Mouse (Mus musculus) heart, postnatal 4 days (tissue): ENCODE measurements around the gene Ccdc170. TPM values are rescaled to one million over a fixed set of nuclear protein-coding genes. Genes with fewer than 3 reads are reported as not detected.
"Not testable (repeated sequence)": the region's sequence is repeated elsewhere in the genome, so short reads cannot be mapped to it uniquely, and the experiment has no call there.

ENCODE experiments used
- DNase-seq: peaks from one replicate; pipeline ENCODE4 v3.0.0; 2021
- total RNA-seq, 2 experiments: library from RNA; stranded (reverse); gene quantifications; 2 replicates each; pipeline ENCODE4 v1.2.3; 2021

Gene Ccdc170
- total RNA-seq, 2 experiments from 2014 or later, result 0.19 to 0.23 TPM

DNA sequence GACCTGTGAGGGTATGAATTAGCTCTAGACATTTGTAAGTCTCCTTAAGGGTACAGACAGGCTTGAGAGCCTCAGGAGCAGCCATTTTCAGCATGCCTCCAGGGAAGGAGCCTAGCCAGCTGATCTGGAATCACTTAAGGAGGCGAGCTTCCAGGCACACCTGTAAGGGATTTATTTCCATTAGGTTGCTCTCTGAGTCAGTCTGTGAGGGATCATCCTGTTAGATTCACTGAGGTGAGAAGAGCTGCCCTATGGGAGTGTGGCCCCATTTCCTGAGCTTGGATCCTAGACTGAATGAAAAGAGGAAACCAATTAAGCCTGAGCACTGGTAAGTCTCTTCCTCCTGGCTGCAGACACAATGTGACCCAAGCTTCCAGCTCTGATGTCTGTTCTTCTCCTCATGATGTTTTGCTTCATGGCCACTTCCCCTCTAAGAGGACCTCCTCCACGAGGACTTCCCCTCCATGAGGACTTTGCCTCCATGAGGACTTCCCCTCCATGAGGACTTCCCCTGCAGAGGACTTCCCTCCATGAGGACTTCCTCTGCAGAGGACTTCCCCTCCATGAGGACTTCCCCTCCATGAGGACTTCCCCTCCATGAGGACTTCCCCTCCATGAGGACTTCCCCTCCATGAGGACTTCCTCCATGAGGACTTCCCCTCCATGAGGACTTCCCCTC lies 118.6 kb downstream of the Ccdc170 start:
- no peak for DNase-seq

DNA sequence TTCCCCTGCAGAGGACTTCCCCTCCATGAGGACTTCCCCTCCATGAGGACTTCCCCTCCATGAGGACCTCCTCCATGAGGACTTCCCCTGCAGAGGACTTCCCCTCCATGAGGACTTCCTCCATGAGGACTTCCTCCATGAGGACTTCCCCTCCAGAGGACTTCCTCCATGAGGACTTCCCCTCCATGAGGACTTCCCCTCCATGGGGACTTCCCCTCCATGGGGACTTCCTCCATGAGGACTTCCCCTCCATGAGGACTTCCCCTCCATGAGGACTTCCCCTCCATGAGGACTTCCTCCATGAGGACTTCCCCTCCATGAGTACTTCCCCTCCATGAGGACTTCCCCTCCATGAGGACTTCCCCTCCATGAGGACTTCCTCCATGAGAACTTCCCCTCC lies 119.3 kb downstream of the Ccdc170 start:
- not testable (repeated sequence) for DNase-seq

DNA sequence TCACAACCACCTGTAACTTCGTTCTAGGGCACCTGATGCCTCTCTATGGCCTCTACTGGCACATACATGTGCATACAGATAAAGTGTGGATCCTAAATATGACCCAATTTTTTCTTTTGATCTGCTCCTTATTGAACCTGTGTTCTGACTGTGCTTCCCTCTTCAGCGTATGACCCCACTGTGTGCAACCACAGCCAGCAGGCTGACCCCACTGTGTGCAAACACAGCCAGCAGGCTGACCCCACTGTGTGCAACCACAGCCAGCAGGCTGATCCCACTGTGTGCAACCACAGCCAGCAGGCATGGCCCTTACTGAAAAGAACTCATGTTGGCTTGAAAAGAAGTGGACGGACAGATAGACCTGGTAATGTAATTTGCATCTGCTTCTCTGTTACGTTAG lies 120.2 kb downstream of the Ccdc170 start:
- no peak for DNase-seq

DNA sequence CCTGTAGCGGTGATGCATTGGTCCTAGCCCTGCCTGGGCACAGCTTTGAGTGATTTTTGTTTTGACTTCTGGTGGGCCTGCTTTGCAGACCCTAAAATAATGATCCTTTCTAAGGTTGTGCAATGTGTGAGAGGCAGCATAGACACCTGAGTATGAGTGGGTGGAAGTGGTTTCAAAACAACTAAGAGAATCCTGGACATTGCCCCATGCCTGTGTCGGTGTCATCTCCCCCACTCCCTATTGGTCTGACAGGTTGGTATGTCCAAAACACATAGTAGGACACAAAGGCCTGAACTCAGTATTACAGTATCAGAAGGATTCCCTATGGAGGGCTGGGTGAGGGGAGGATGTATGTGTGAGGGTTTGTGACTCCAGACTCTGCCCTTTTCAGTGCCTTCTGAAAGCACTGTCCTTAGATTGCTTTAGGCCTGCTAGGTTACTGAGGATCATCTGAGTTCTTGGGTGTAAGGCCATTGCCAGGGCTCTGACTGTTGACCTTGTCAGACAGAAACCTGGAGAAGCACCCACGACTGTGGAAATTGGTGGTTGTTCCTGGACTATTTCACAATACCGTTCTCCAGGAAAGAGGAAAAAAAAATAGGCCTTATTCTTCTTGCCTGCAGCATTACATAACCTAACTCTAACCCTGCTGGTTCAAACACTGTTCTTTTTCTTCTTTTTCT lies 122.4 kb downstream of the Ccdc170 start:
- no peak for DNase-seq

DNA sequence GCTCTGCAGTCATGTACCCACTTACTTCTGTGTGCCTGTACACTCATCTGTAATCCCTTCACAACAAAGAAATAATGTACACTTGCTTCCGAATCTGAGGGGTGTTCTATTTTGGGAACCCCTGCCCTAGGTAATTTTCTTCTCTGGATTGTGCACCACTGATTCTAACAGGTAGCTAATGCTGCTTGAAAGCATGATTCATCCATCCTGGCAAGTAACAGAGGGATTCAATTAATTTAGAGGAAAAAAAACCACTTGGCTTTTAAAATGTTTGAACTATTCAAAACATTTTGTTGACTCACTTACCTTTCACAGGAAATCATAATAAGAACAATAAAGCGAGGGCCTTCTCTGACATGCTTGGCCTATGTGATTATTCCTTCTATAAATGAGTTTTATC lies 127.9 kb downstream of the Ccdc170 start:
- DNase-seq, result no peak

DNA sequence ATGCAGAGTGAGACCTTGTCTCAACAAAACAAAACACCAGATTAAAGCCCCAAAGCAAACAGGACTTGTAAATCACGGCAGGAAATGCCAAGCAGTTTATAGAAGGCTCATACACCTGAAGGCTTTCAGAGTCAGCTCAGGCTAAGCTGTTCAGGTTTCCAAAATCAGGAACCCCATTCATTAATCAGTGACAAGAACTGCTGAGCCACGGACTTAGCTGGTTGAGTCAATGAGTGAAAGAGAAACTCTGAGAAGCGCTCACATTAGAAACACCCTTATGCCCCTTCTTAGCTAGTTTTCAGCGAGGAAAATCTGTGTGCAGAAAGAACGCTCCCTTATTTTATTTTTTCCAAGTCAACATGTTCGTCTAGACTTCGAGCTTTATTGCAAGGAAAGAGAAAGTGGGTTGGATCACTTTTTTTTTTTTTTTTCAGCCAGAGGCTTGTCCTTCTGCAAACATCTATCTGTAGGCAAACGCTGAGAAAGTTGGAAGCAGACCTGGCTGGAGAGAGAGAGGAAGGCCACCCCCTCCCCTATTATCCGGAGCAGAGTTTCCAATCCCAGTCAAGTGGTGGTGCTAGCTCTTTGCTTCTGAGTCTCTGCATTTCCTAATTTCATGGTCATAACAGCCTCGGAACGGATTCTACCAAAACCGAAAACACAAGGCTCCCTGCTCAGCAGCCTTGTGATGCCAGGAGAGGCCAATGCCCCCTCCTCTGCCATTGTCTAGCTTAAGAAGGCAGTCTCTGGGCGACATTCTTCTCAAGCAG lies 129.3 kb downstream of the Ccdc170 start, which contains the start of gene Esr1:
TSS of gene Esr1 (plus strand) at position 208 of the 770 bp plus-strand sequence.
- DNase-seq, result no peak

Other genes with a start within 250 kb of the Ccdc170 start
- gene Akap12, start 216.1 kb upstream of the Ccdc170 start, total RNA-seq, result 10 to 100 TPM; 81.8 to 82.6 TPM
- gene Zbtb2, start 94.4 kb upstream of the Ccdc170 start, total RNA-seq, result 10 to 100 TPM; 10.6 to 10.9 TPM
- gene Rmnd1, start 50.1 kb upstream of the Ccdc170 start, total RNA-seq, result 10 to 100 TPM; 50.5 to 52.2 TPM
- gene Armt1, start 50.0 kb upstream of the Ccdc170 start, total RNA-seq, result 10 to 100 TPM; 11.1 to 11.8 TPM
- under 1 TPM; 0.41 to 0.52 TPM for gene Esr1, start 129.1 kb downstream of the Ccdc170 start, total RNA-seq